Mouse (Mus musculus) megakaryocyte, adult 5-6 weeks (primary cell): Measurements from ENCODE around the gene Ccpg1. TPM values are rescaled to one million over a fixed set of nuclear protein-coding genes. Genes with fewer than 3 reads are reported as not detected.

Source experiments
- ATAC-seq: 2 replicates; pipeline ENCODE4 v1.8.0; 2016; ENCODE audit warnings: mild to moderate bottlenecking, inconsistent platforms; ENCODE audit not compliant: poor library complexity, severe bottlenecking
- total RNA-seq, 2 experiments: library from RNA; stranded (forward) in 1 of 2; stranded (reverse) in 1 of 2; fragments of 153-499, 151-499 nt in 1 of 2; fragments of 221-1000, 200-1000 nt in 1 of 2; gene quantifications; 2 replicates each; pipeline versions ENCODE4 v1.2.3 to v1.2.4; 2015 to 2017

The Ccpg1 gene
- total RNA-seq, 2 experiments from 2014 or later = 74.2 to 169 TPM

- peak; percentile 79 for ATAC-seq
Observed at GRCm38 (mm10) chr9:73044146-73045079, 59.2 kb downstream of the Ccpg1 start, which contains the start of gene Rab27a. Rab27a (plus strand) TSS chr9:73044854.

- no peak for ATAC-seq
Observed at GRCm38 (mm10) chr9:73045204-73045603, 60.0 kb downstream of the Ccpg1 start.

- ATAC-seq = no peak
Observed at GRCm38 (mm10) chr9:73045711-73046110, 60.5 kb downstream of the Ccpg1 start.

GRCm38 (mm10) chr9:73047906-73048305 lies 62.7 kb downstream of the Ccpg1 start:
- no peak for ATAC-seq

- no peak for ATAC-seq
Observed at GRCm38 (mm10) chr9:73048927-73049326, 63.7 kb downstream of the Ccpg1 start.

- no peak for ATAC-seq
Observed at GRCm38 (mm10) chr9:73049833-73050232, 64.6 kb downstream of the Ccpg1 start.

GRCm38 (mm10) chr9:73050606-73051005 lies 65.4 kb downstream of the Ccpg1 start:
- no peak for ATAC-seq

- ATAC-seq = no peak
Observed at GRCm38 (mm10) chr9:73055441-73055911, 70.2 kb downstream of the Ccpg1 start.

GRCm38 (mm10) chr9:73059224-73059623 lies 74.0 kb downstream of the Ccpg1 start:
- ATAC-seq = peak; percentile 78

- ATAC-seq = no peak
Observed at GRCm38 (mm10) chr9:73063621-73064290, 78.5 kb downstream of the Ccpg1 start.

Other genes starting within 250 kb of the Ccpg1 start
- not detected in 2 replicates for gene Prtg, start 178.6 kb upstream of the Ccpg1 start, total RNA-seq (2015)
- gene Prtg, start 178.6 kb upstream of the Ccpg1 start, total RNA-seq (2017) = not detected in 2 replicates
- gene Pygo1, start 59.8 kb upstream of the Ccpg1 start, total RNA-seq (2015) = not detected in 2 replicates
- gene Pygo1, start 59.8 kb upstream of the Ccpg1 start, total RNA-seq (2017) = not detected in 2 replicates
- 0.25 and 0.68 TPM in 2 replicates for gene Dyx1c1, start 26.6 kb upstream of the Ccpg1 start, total RNA-seq (2015)
- gene Dyx1c1, start 26.6 kb upstream of the Ccpg1 start, total RNA-seq (2017) = 0.18 and 0.33 TPM in 2 replicates
- not detected in 2 replicates for gene Gm44503, start 26.6 kb upstream of the Ccpg1 start, total RNA-seq (2015)
- not detected in 2 replicates for gene Gm44503, start 26.6 kb upstream of the Ccpg1 start, total RNA-seq (2017)
- 1.7 and 2.4 TPM in 2 replicates for gene Ccpg1os, start within 50 bp of the Ccpg1 start, total RNA-seq (2015)
- gene Ccpg1os, start within 50 bp of the Ccpg1 start, total RNA-seq (2017) = 1.1 and 4.9 TPM in 2 replicates
- gene Pigb, start 54.9 kb downstream of the Ccpg1 start, total RNA-seq (2015) = 24.1 and 25.4 TPM in 2 replicates
- 5.1 TPM in 2 replicates for gene Pigb, start 54.9 kb downstream of the Ccpg1 start, total RNA-seq (2017)
- gene Rab27a, start 59.4 kb downstream of the Ccpg1 start, total RNA-seq (2015) = 55.5 and 58.9 TPM in 2 replicates
- gene Rab27a, start 59.4 kb downstream of the Ccpg1 start, total RNA-seq (2017) = 154 and 155 TPM in 2 replicates
- gene Khdc3, start 116.4 kb downstream of the Ccpg1 start, total RNA-seq (2015) = 0.45 and 1.1 TPM in 2 replicates
- 2.4 TPM in 1 of 2 replicates, not detected in the other for gene Khdc3, start 116.4 kb downstream of the Ccpg1 start, total RNA-seq (2017)
- not detected in 2 replicates for gene Gm20509, start 117.0 kb downstream of the Ccpg1 start, total RNA-seq (2015)
- gene Gm20509, start 117.0 kb downstream of the Ccpg1 start, total RNA-seq (2017) = not detected in 2 replicates
- 60.7 and 64.7 TPM in 2 replicates for gene Rsl24d1, start 128.0 kb downstream of the Ccpg1 start, total RNA-seq (2015)
- 110 and 114 TPM in 2 replicates for gene Rsl24d1, start 128.0 kb downstream of the Ccpg1 start, total RNA-seq (2017)